26 mouse cellular contexts compared by ENCODE assay signal in genomic region chr5:13931011-13931410, GRCm38 (mm10).
A peak's percentile ranks its signal among the peaks of the same experiment; 100 is the strongest.
DNase-seq lines count a peak whose midpoint lies in the region; ATAC-seq and TF ChIP-seq lines count a peak whose summit lies in the region.
"Had no signal": no experiment of that assay in that cellular context is flagged by ENCODE, and none has a peak within 500 bp of the region (broad histone marks: within the 10 kb centered on the region; RNA-seq: fewer than 3 reads in every experiment).

No protein-coding gene starts in this region.

- TF ChIP-seq EP300 in MEL (IDR thresholded peaks at IDR 0.05; ENCODE audit: low read depth in 1 of 2, low read length in 2 of 2): peak; percentile 13 to 34; a peak in 1 of 4 replicates

- TF ChIP-seq RAD21 in MEL (IDR thresholded peaks at IDR 0.05; ENCODE audit: low read depth, low read length): no peak

- no peak for ATAC-seq in forebrain, embryonic 12.5 days (ENCODE audit: low FRiP score)
- ATAC-seq: CD4-positive, CD25-positive, alpha-beta regulatory T cell, adult 4 months; forebrain, embryonic 13.5 days; forebrain, embryonic 15.5 days; forebrain, postnatal 0 days had no signal

- no peak overlapping the region for H3K27ac ChIP-seq in MEL (ENCODE audit: control insufficient read depth, low read depth, low read length)
- H3K27ac ChIP-seq in forebrain, embryonic 12.5 days: no peak overlapping the region
- H3K27ac ChIP-seq: embryonic facial prominence, embryonic 10.5 days; embryonic facial prominence, embryonic 12.5 days; forebrain, embryonic 10.5 days; forebrain, embryonic 13.5 days; forebrain, embryonic 15.5 days had no signal

- no peak for TF ChIP-seq CTCF in MEL (IDR thresholded peaks at IDR 0.05 in 2 of 3, conservative IDR thresholded peaks at IDR 0.05 in 1 of 3; ENCODE audit: control insufficient read depth in 1 of 3, insufficient read depth in 1 of 3, low read depth in 2 of 3, low read length in 3 of 3, poor library complexity in 1 of 3, severe bottlenecking in 1 of 3)

- H3K79me2 ChIP-seq in MEL (ENCODE audit: control insufficient read depth, insufficient read depth, low read length, poor library complexity): no peaks in the 10 kb centered on the region

- H3K27me3 ChIP-seq in MEL (ENCODE audit: control insufficient read depth in 1 of 2, insufficient read depth in 2 of 2, low read length in 2 of 2): no peaks in the 10 kb centered on the region
- H3K27me3 ChIP-seq in forebrain, embryonic 12.5 days: no peaks in the 10 kb centered on the region
- H3K27me3 ChIP-seq: CH12.LX; embryonic facial prominence, embryonic 12.5 days; forebrain, embryonic 13.5 days; forebrain, embryonic 15.5 days had no signal

- 73% methylated on average over 2 of the region's 2 CpGs for WGBS in forebrain, embryonic 12.5 days

- peaks cover 0 to 1% of the 10 kb centered on the region in 2 experiments; a peak in 1 of 4 replicates for H3K4me1 ChIP-seq in MEL (ENCODE audit: control insufficient read depth in 1 of 2, insufficient read depth in 2 of 2, low read length in 2 of 2)
- no peaks in the 10 kb centered on the region for H3K4me1 ChIP-seq in forebrain, embryonic 12.5 days
- H3K4me1 ChIP-seq: embryonic facial prominence, embryonic 10.5 days; embryonic facial prominence, embryonic 12.5 days; forebrain, embryonic 10.5 days; forebrain, embryonic 13.5 days; forebrain, embryonic 15.5 days had no signal

- no peak overlapping the region for H3K4me3 ChIP-seq in MEL (ENCODE audit: control insufficient read depth in 1 of 2, insufficient read depth in 1 of 2, low read depth in 2 of 2, low read length in 2 of 2)
- H3K4me3 ChIP-seq in forebrain, embryonic 12.5 days (replicated peaks): no peak overlapping the region
- H3K4me3 ChIP-seq: embryonic facial prominence, embryonic 10.5 days; embryonic facial prominence, embryonic 12.5 days; erythroblast, embryonic 14.5 days; forebrain, embryonic 10.5 days; forebrain, embryonic 13.5 days; forebrain, embryonic 15.5 days had no signal

- H3K9me3 ChIP-seq in MEL (replicated peaks; ENCODE audit: insufficient read depth, low read length): no peaks in the 10 kb centered on the region
- no peaks in the 10 kb centered on the region for H3K9me3 ChIP-seq in forebrain, embryonic 12.5 days
- H3K9me3 ChIP-seq: embryonic facial prominence, embryonic 10.5 days; embryonic facial prominence, embryonic 12.5 days; forebrain, embryonic 10.5 days; forebrain, embryonic 13.5 days; forebrain, embryonic 15.5 days; G1E had no signal

- TF ChIP-seq POLR2A in MEL (IDR thresholded peaks at IDR 0.05; ENCODE audit: control insufficient read depth in 1 of 2, insufficient read depth in 1 of 2, low read depth in 1 of 2, low read length in 2 of 2, poor library complexity in 1 of 2): no peak

- no peak overlapping the region for H3K9ac ChIP-seq in MEL (ENCODE audit: control insufficient read depth, low read depth, low read length, poor library complexity, severe bottlenecking)
- no peak overlapping the region for H3K9ac ChIP-seq in forebrain, embryonic 12.5 days
- H3K9ac ChIP-seq: embryonic facial prominence, embryonic 12.5 days; forebrain, embryonic 13.5 days; forebrain, embryonic 15.5 days; forebrain, postnatal 0 days had no signal

- H3K36me3 ChIP-seq in MEL (ENCODE audit: control insufficient read depth in 1 of 2, insufficient read depth in 2 of 2, low read length in 2 of 2): peaks cover 0 to 3% of the 10 kb centered on the region in 2 experiments; a peak in 2 of 4 replicates
- H3K36me3 ChIP-seq in forebrain, embryonic 12.5 days (replicated peaks): no peaks in the 10 kb centered on the region
- H3K36me3 ChIP-seq: embryonic facial prominence, embryonic 10.5 days; embryonic facial prominence, embryonic 12.5 days; forebrain, embryonic 10.5 days; forebrain, embryonic 15.5 days; G1E had no signal

- no peak overlapping the region for H3K4me2 ChIP-seq in forebrain, embryonic 12.5 days
- H3K4me2 ChIP-seq: embryonic facial prominence, embryonic 12.5 days; forebrain, embryonic 13.5 days; forebrain, embryonic 15.5 days had no signal

- DNase-seq in 3T3-L1 (ENCODE audit: low read depth, low spot score): peak; percentile 47
- DNase-seq in MEL (ENCODE audit: low read depth, low spot score): peak; percentile 78
- DNase-seq in R1 (ENCODE audit: low read depth, low spot score): peak; percentile 7
- DNase-seq in embryo, embryonic 11 days: no peak
- DNase-seq in kidney, adult 8-10 months: no peak
- DNase-seq: adrenal gland, adult 2 months; adrenal gland, postnatal 10 days; adrenal gland, postnatal 25 days; B cell, adult 2 months; cerebellum, adult 11 months; cerebellum, adult 18-20 months; cerebellum, adult 8-10 months; cerebellum, adult 9-11 months; cerebellum, postnatal 14 days; cerebellum, postnatal 36 days; forebrain, postnatal 0 days had no signal

TF ChIP-seq in MEL, 35 proteins besides CTCF, POLR2A, EP300 and RAD21:
- TF ChIP-seq GATA1 (IDR thresholded peaks at IDR 0.05; ENCODE audit: low read depth, low read length) (peak; percentile 38; the same call in 1 of the 2 replicates), TAL1 (IDR thresholded peaks at IDR 0.05; ENCODE audit: low read length) (no peak), ZC3H11A (IDR thresholded peaks at IDR 0.05; ENCODE audit: low read depth, low read length) (no peak), POLR2AphosphoS5 (IDR thresholded peaks at IDR 0.05; ENCODE audit: borderline replicate concordance, low read depth, low read length) (no peak), ZKSCAN1 (IDR thresholded peaks at IDR 0.05; ENCODE audit: low read depth, low read length) (no peak), MAX (IDR thresholded peaks at IDR 0.05; ENCODE audit: low read length) (no peak), MYC (IDR thresholded peaks at IDR 0.05; ENCODE audit: low read depth, low read length) (no peak), UBTF (IDR thresholded peaks at IDR 0.05; ENCODE audit: borderline replicate concordance, insufficient read depth, low read depth, low read length) (0 out of 2 replicates have a peak, but pooled peaks have one; percentile 67), ETS1 (IDR thresholded peaks at IDR 0.05; ENCODE audit: low read depth, low read length) (peak; percentile 11; the same call in 1 of the 2 replicates), USF1 (IDR thresholded peaks at IDR 0.05; ENCODE audit: low read depth, low read length) (no peak), CHD2 (IDR thresholded peaks at IDR 0.05; ENCODE audit: low read length) (no peak), TCF12 (IDR thresholded peaks at IDR 0.05; ENCODE audit: low read depth, low read length) (0 out of 2 replicates have a peak, but pooled peaks have one; percentile 16), NELFE (IDR thresholded peaks at IDR 0.05; ENCODE audit: low read depth, low read length) (no peak), RCOR1 (IDR thresholded peaks at IDR 0.05; ENCODE audit: low read depth, low read length) (no peak), MYB (IDR thresholded peaks at IDR 0.05; ENCODE audit: low read depth, low read length) (no peak), ZMIZ1 (IDR thresholded peaks at IDR 0.05; ENCODE audit: low read depth, low read length) (no peak), SMC3 (IDR thresholded peaks at IDR 0.05; ENCODE audit: low read depth, low read length) (no peak), TBP (IDR thresholded peaks at IDR 0.05; ENCODE audit: low read depth, low read length) (peak; percentile 97), BHLHE40 (IDR thresholded peaks at IDR 0.05; ENCODE audit: borderline replicate concordance, low read depth, low read length) (no peak), POLR2AphosphoS2 (IDR thresholded peaks at IDR 0.05; ENCODE audit: low read length) (no peak), MXI1 (IDR thresholded peaks at IDR 0.05; ENCODE audit: low read depth, low read length) (no peak)

Comparison
In these comparisons a context has a peak if more than half of its experiments do, and no peak if none do; other contexts are left out.
1. DNase-seq: peak in 3T3-L1 (single experiment), MEL (single experiment) and R1 (single experiment); none in embryo, embryonic 11 days (single experiment) and kidney, adult 8-10 months (0 of 2).